Mouse (Mus musculus) limb, embryonic 11.5 days (tissue): ENCODE results near the gene Magi3. TPM values are rescaled to one million over a fixed set of nuclear protein-coding genes. Genes with fewer than 3 reads are reported as not detected.

Source experiments
- ATAC-seq: fragments of 200-750 bp; cut with Nextera tagmentation; 2 replicates; pipeline ENCODE4 v1.8.0; 2017; ENCODE audit warnings: low read depth; ENCODE audit not compliant: insufficient number of reproducible peaks, low FRiP score, low TSS enrichment
- DNase-seq: peaks from one replicate; pipeline ENCODE4 v3.0.0-alpha.2; 2015; ENCODE audit warnings: low spot score
- H3K27ac ChIP-seq: fragments of 300-500 bp; sonication (generic); replicated peaks from 2 replicates; pipeline ENCODE4 v1.5.1; 2014; ENCODE audit warnings: low read depth, mild to moderate bottlenecking, low read length
- H3K27me3 ChIP-seq: fragments of 300-500 bp; sonication (generic); 2 replicates; pipeline ENCODE4 v1.6.1; 2014; ENCODE audit warnings: mild to moderate bottlenecking, low read length, mixed read lengths; ENCODE audit not compliant: control insufficient read depth, insufficient read depth
- H3K36me3 ChIP-seq: fragments of 300-500 bp; sonication (generic); 2 replicates; pipeline ENCODE4 v1.6.1; 2014; ENCODE audit warnings: mild to moderate bottlenecking, low read length, moderate library complexity, mixed read lengths; ENCODE audit not compliant: control insufficient read depth, insufficient read depth
- H3K4me1 ChIP-seq: fragments of 300-500 bp; sonication (generic); 2 replicates; pipeline ENCODE4 v1.6.1; 2014; ENCODE audit warnings: low read length, mixed read lengths; ENCODE audit not compliant: control insufficient read depth, insufficient read depth
- H3K4me2 ChIP-seq: fragments of 300-500 bp; sonication (generic); 2 replicates; pipeline ENCODE4 v1.6.1; 2014; ENCODE audit warnings: low read depth, mild to moderate bottlenecking, moderate library complexity; ENCODE audit not compliant: severe bottlenecking
- H3K4me3 ChIP-seq: fragments of 300-500 bp; sonication (generic); 2 replicates; pipeline ENCODE4 v1.5.1; 2014; ENCODE audit warnings: low read depth, low read length
- H3K9ac ChIP-seq: fragments of 300-500 bp; sonication (generic); 2 replicates; pipeline ENCODE4 v1.6.1; 2014; ENCODE audit warnings: mild to moderate bottlenecking, low read length
- H3K9me3 ChIP-seq: fragments of 300-500 bp; sonication (generic); 2 replicates; pipeline ENCODE4 v1.6.1; 2016; ENCODE audit warnings: low read length; ENCODE audit not compliant: control insufficient read depth
- WGBS: fragments of 180-500 bp; shearing (Covaris S2); extraction: QIAGEN DNeasy Blood & Tissue Kit; methylation state at CpG from one replicate; pipeline ENCODE4 v1.1.7; 2014; 5-methylcytosine and 5-hydroxymethylcytosine counted together
- polyA plus RNA-seq: library from polyadenylated mRNA; unstranded; fragments of >200 nt; fragmentation: Nextera tagmentation; extraction: Ambion mirVana; gene quantifications from 2 replicates; pipeline ENCODE4 v1.2.1, GENCODE M21; 2014

The Magi3 gene
- polyA plus RNA-seq, 1 experiment from 2014 or later, result 3.8 TPM

DNA sequence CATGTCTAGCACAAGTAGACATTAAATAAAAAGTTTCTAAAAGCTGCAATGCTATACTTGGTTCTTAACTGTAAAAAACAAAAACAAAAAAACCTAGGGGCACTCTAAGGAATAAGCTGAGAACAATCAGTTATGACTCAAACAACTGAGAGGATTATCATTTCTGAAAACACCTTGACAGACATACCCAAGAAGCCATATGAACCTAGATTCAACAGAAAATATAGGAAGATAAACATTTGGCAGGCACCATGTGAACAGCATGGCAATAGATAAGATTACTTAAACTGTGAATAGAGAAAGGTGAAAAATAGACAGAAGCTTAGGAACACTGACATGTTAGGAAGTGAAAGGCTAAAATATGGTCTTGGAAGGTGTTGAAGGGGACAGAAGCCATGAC, 150.8 kb downstream of the Magi3 start:
- H3K27me3 ChIP-seq, result no peaks in the 10 kb centered on the region
- H3K9ac ChIP-seq, result no peak overlapping the region
- no peak overlapping the region for H3K4me3 ChIP-seq
- no peaks in the 10 kb centered on the region for H3K36me3 ChIP-seq
- H3K27ac ChIP-seq, result no peak overlapping the region
- no peak for DNase-seq
- no peaks in the 10 kb centered on the region for H3K9me3 ChIP-seq
- no peak overlapping the region for H3K4me2 ChIP-seq
- no peaks in the 10 kb centered on the region for H3K4me1 ChIP-seq
- ATAC-seq, result no peak

DNA sequence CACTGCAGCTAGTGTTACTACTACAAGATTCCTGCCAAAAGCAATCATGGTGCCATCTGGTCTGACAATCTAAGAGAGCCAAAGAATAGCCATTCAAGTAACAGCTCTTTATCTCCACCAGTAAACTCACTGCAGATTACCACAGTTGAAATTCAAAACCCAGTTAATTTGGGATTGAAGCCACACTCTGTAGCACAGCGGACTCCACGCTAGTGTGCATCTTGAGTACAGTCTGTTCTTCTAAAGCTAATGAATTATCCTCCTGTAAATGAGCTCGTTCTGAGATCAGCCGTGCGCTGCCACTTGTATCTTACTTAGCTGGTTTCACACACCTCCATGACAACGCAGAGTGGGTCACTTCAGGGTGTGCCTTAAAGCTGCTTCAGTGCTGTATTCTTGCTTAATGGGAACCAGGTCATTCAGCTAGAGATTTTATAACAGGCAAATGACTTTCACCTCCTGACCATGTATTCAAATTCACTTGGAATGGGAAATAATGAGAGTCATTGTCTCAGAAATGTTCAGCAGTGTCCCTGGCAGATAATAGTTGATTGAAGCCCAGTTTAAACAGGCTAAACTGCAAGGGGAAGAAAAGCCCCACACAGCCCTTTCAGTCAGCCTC, 161.1 kb downstream of the Magi3 start:
- no peaks in the 10 kb centered on the region for H3K27me3 ChIP-seq
- no peak overlapping the region for H3K9ac ChIP-seq
- 73% methylated on average over 6 of the region's 6 CpGs for WGBS
- H3K36me3 ChIP-seq, result no peaks in the 10 kb centered on the region
- no peaks in the 10 kb centered on the region for H3K4me1 ChIP-seq
- no peak overlapping the region for H3K4me2 ChIP-seq
- DNase-seq (no peak), ATAC-seq (no peak)
- no peak overlapping the region for H3K27ac ChIP-seq
- no peaks in the 10 kb centered on the region for H3K9me3 ChIP-seq
- H3K4me3 ChIP-seq, result no peak overlapping the region

- ATAC-seq (no peak), DNase-seq (no peak)
- H3K9me3 ChIP-seq, result no peaks in the 10 kb centered on the region
- H3K4me3 ChIP-seq, result no peak overlapping the region
- 91% methylated on average over 1 of the region's 1 CpGs for WGBS
- H3K4me2 ChIP-seq, result no peak overlapping the region
- no peak overlapping the region for H3K27ac ChIP-seq
- no peaks in the 10 kb centered on the region for H3K4me1 ChIP-seq
- H3K9ac ChIP-seq, result no peak overlapping the region
- no peaks in the 10 kb centered on the region for H3K27me3 ChIP-seq
- no peaks in the 10 kb centered on the region for H3K36me3 ChIP-seq
Measured at GRCm38 (mm10) chr3:104032747-104033146, 187.4 kb downstream of the Magi3 start.

GRCm38 (mm10) chr3:104032086-104032485, 188.1 kb downstream of the Magi3 start:
- H3K4me1 ChIP-seq, result no peaks in the 10 kb centered on the region
- DNase-seq (no peak), ATAC-seq (no peak)
- no peaks in the 10 kb centered on the region for H3K36me3 ChIP-seq
- H3K27ac ChIP-seq, result no peak overlapping the region
- no peak overlapping the region for H3K4me3 ChIP-seq
- no peak overlapping the region for H3K4me2 ChIP-seq
- H3K27me3 ChIP-seq, result no peaks in the 10 kb centered on the region
- no peaks in the 10 kb centered on the region for H3K9me3 ChIP-seq
- WGBS, result 94% methylated on average over 1 of the region's 1 CpGs
- H3K9ac ChIP-seq, result no peak overlapping the region

DNA sequence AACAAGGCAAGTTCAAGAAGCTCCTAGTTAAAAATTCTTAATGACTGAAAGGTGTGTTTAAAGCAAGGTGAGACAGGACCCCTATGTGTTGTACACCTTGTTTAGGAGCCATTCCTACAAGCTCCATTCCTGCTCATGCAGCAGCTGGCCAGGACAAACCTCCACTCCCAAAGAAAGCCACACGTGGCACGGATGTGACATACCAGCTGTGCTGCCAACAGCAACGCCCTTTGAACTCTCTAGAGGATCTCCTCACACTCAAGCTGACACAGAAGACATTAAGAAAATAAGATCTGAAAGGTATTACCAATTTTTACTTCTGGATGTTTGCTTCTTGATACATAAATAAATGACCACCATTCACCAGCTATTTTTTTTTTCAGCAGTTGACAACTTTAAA, 193.2 kb downstream of the Magi3 start:
- no peaks in the 10 kb centered on the region for H3K36me3 ChIP-seq
- no peak overlapping the region for H3K4me3 ChIP-seq
- H3K27me3 ChIP-seq, result no peaks in the 10 kb centered on the region
- no peaks in the 10 kb centered on the region for H3K9me3 ChIP-seq
- no peaks in the 10 kb centered on the region for H3K4me1 ChIP-seq
- DNase-seq (no peak), ATAC-seq (no peak)
- H3K9ac ChIP-seq, result no peak overlapping the region
- 77% methylated on average over 3 of the region's 3 CpGs for WGBS
- H3K4me2 ChIP-seq, result no peak overlapping the region
- H3K27ac ChIP-seq, result no peak overlapping the region

- no peak overlapping the region for H3K4me2 ChIP-seq
- no peak overlapping the region for H3K9ac ChIP-seq
- no peaks in the 10 kb centered on the region for H3K4me1 ChIP-seq
- no peaks in the 10 kb centered on the region for H3K36me3 ChIP-seq
- 91% methylated on average over 12 of the region's 12 CpGs for WGBS
- H3K27ac ChIP-seq, result no peak overlapping the region
- H3K27me3 ChIP-seq, result no peaks in the 10 kb centered on the region
- no peak overlapping the region for H3K4me3 ChIP-seq
- no peaks in the 10 kb centered on the region for H3K9me3 ChIP-seq
- no peak for ATAC-seq
- DNase-seq, result no peak
Measured at GRCm38 (mm10) chr3:104020101-104020500, 200.1 kb downstream of the Magi3 start.

DNA sequence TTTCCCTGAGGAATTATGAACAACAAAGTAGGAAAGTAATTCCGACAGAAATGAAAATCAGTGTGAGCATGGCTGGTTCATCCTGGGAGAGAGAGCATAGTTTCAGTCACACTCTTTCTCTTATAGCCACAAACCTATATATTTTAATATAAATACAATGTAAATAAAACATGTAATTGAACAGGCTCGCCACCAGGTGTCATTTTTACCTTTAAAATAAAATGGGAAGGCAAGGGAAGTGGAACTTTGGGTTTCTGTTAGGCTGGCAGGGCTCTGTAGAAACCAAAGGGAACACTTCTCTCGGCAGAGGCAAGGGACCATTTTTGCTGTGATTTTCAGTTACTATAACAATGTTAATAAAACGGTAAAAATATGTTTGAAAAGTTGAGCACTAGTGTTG, 200.7 kb downstream of the Magi3 start:
- no peaks in the 10 kb centered on the region for H3K9me3 ChIP-seq
- no peak overlapping the region for H3K9ac ChIP-seq
- H3K4me1 ChIP-seq, result no peaks in the 10 kb centered on the region
- 76% methylated on average over 4 of the region's 4 CpGs for WGBS
- H3K36me3 ChIP-seq, result no peaks in the 10 kb centered on the region
- H3K4me2 ChIP-seq, result no peak overlapping the region
- H3K27me3 ChIP-seq, result no peaks in the 10 kb centered on the region
- no peak for ATAC-seq
- no peak for DNase-seq
- no peak overlapping the region for H3K4me3 ChIP-seq
- no peak overlapping the region for H3K27ac ChIP-seq

- Histone ChIP-seq H3K27me3 (no peaks in the 10 kb centered on the region), H3K9me3 (no peaks in the 10 kb centered on the region), H3K4me1 (no peaks in the 10 kb centered on the region), H3K4me2 (no peak overlapping the region), H3K9ac (no peak overlapping the region), H3K27ac (no peak overlapping the region), H3K36me3 (no peaks in the 10 kb centered on the region), H3K4me3 (no peak overlapping the region)
- 92% methylated on average over 3 of the region's 3 CpGs for WGBS
- no peak for ATAC-seq
- DNase-seq, result no peak
Measured at GRCm38 (mm10) chr3:104017931-104018330, 202.2 kb downstream of the Magi3 start.

DNA sequence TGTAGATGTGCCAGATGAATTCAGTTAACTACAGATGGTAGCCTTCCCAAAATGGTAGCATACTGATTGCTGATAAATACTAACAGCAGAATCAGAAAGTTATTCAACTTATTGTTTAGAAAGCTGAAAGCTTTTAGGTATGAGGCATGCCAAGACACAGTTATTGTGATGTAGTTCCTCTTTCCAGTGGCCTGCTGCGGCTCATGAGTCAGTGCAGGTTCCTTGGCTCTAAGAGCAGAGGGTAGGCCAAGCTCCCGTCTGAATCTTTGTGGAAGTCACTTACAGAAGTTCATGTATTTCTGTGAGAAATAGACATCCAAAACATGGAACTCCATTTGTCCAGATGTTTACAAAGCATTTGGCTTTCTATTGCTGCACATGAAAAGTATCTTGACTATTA, 208.2 kb downstream of the Magi3 start:
- ATAC-seq, result no peak

More for the DNA sequence above, 208.2 kb downstream of the Magi3 start:
- H3K4me1 ChIP-seq, result no peaks in the 10 kb centered on the region
- no peak overlapping the region for H3K4me3 ChIP-seq
- peaks cover 3% of the 10 kb centered on the region; the same call in 1 of the 2 replicates for H3K36me3 ChIP-seq
- no peak overlapping the region for H3K9ac ChIP-seq
- no peak overlapping the region for H3K27ac ChIP-seq
- no peaks in the 10 kb centered on the region for H3K27me3 ChIP-seq
- no peaks in the 10 kb centered on the region for H3K9me3 ChIP-seq
- WGBS, result 92% methylated on average over 2 of the region's 2 CpGs
- no peak overlapping the region for H3K4me2 ChIP-seq
- no peak for DNase-seq
